Mouse (Mus musculus) MEL (cell line): ENCODE data around the gene Plau.

Source experiments
- CHD1 ChIP-seq: IDR thresholded peaks from 2 replicates; pipeline ENCODE4 v1.6.1; 2012; ENCODE audit warnings: low read depth, mild to moderate bottlenecking, inconsistent platforms, low read length, improper control_type of control experiment
- CHD2 ChIP-seq: IDR thresholded peaks from 2 replicates; pipeline ENCODE4 v1.6.1; 2011; ENCODE audit warnings: low read length, improper control_type of control experiment
- CTCF ChIP-seq, 3 experiments: IDR thresholded peaks in 2 of 3; conservative IDR thresholded peaks in 1 of 3; 2 replicates each; pipeline ENCODE4 v1.5.1; 2011 to 2012; ENCODE audit warnings: low read length in 3 of 3, low read depth in 2 of 3, mild to moderate bottlenecking in 2 of 3, improper control_type of control experiment in 1 of 3, inconsistent platforms in 1 of 3, mixed read lengths in 1 of 3, moderate library complexity in 1 of 3; ENCODE audit not compliant: control insufficient read depth in 1 of 3, insufficient read depth in 1 of 3, poor library complexity in 1 of 3, severe bottlenecking in 1 of 3
- GATA1 ChIP-seq: IDR thresholded peaks from 2 replicates; pipeline ENCODE4 v1.6.1; 2011; ENCODE audit warnings: low read depth, low read length, improper control_type of control experiment
- KAT2A ChIP-seq: conservative IDR thresholded peaks from 2 replicates; pipeline ENCODE4 v1.6.1; 2012; ENCODE audit warnings: low read depth, low read length, improper control_type of control experiment, inconsistent platforms
- MAFK ChIP-seq: IDR thresholded peaks from 2 replicates; pipeline ENCODE4 v1.6.1; 2011; ENCODE audit warnings: low read depth, mild to moderate bottlenecking, low read length, improper control_type of control experiment, borderline replicate concordance
- MXI1 ChIP-seq: IDR thresholded peaks from 2 replicates; pipeline ENCODE4 v1.6.1; 2011; ENCODE audit warnings: mild to moderate bottlenecking, low read depth, low read length, improper control_type of control experiment
- POLR2A ChIP-seq, 2 experiments: IDR thresholded peaks; 2 replicates each; pipeline ENCODE4 v1.6.1; 2011 to 2012; ENCODE audit warnings: low read length in 2 of 2, mild to moderate bottlenecking in 2 of 2, control low read depth in 1 of 2, improper control_type of control experiment in 1 of 2, low read depth in 1 of 2, moderate library complexity in 1 of 2; ENCODE audit not compliant: control insufficient read depth in 1 of 2, insufficient read depth in 1 of 2, poor library complexity in 1 of 2
- RAD21 ChIP-seq: IDR thresholded peaks from 2 replicates; pipeline ENCODE4 v1.6.1; 2011; ENCODE audit warnings: mild to moderate bottlenecking, low read depth, low read length, improper control_type of control experiment
- TAL1 ChIP-seq: IDR thresholded peaks from 2 replicates; pipeline ENCODE4 v1.6.1; 2012; ENCODE audit warnings: mild to moderate bottlenecking, inconsistent platforms, low read length, moderate library complexity, mixed read lengths
- TCF12 ChIP-seq: IDR thresholded peaks from 2 replicates; pipeline ENCODE4 v1.6.1; 2014; ENCODE audit warnings: low read depth, mild to moderate bottlenecking, inconsistent platforms, low read length, improper control_type of control experiment, moderate library complexity
- ZNF384 ChIP-seq: IDR thresholded peaks from 2 replicates; pipeline ENCODE4 v1.6.1; 2012; ENCODE audit warnings: low read depth, mild to moderate bottlenecking, inconsistent platforms, low read length, improper control_type of control experiment

DNA sequence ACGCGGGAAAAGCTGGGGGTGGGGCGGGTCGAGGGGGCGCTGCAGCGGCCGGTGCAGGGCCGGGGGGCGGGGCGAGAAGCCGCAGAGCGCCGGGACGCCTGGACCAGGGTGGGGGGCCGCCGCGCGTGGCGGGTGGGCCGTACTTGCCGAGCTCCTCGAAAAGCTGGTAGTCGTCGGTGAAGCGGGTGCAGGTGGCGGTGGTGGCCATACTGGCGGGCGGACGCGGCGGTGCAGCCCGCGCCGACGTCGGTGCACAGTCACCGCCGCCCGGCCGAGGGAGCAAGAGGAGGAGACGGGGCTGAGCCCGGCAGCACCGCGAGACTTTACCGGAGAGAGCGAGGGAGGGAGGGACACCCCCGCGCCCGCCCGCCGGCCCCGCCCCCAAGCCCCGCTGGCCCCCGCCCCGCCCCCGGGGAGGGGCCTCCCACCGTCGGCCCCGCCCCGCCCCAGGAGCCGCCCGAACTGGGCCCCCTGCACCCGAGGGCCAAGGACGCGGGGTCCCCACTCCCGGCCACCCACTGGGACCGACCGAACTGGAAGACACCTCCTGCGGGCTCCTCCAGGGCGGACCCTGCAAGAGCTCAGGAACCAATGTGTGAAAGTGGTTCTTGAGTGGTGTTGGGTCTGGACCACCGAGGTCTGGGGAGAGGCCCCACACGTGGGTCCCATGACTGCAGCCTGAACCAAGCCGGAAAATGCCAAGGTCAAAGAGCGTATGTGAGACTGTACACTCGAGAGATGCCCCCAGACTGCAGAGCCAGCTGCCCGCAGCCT, 42.5 kb upstream of the Plau start, which contains the start of gene Camk2g:
- 0 out of 6 replicates have a peak, but pooled peaks of 1 of the 3 experiments have one; percentile 22 for TF ChIP-seq CTCF (IDR thresholded peaks at IDR 0.05 in 2 of 3, conservative IDR thresholded peaks at IDR 0.05 in 1 of 3; ENCODE audit: control insufficient read depth in 1 of 3, insufficient read depth in 1 of 3, low read depth in 2 of 3, low read length in 3 of 3, poor library complexity in 1 of 3, severe bottlenecking in 1 of 3)
- TF ChIP-seq CHD2 = peak; percentile 70
- TF ChIP-seq RAD21 = no peak
- TF ChIP-seq KAT2A = no peak
- no peak for TF ChIP-seq MAFK
- TF ChIP-seq ZNF384 = no peak
- peak; percentile 76; the same call in 1 of the 2 replicates for TF ChIP-seq MXI1
- TF ChIP-seq POLR2A (IDR thresholded peaks at IDR 0.05; ENCODE audit: control insufficient read depth in 1 of 2, insufficient read depth in 1 of 2, low read depth in 1 of 2, low read length in 2 of 2, poor library complexity in 1 of 2) = peak; percentile 72 to 81; a peak in 3 of 4 replicates
- TF ChIP-seq CHD1 = no peak
- TF ChIP-seq TCF12 = 0 out of 2 replicates have a peak, but pooled peaks have one; percentile 10
- TF ChIP-seq TAL1 = no peak
- TF ChIP-seq GATA1 = no peak
